Mouse (Mus musculus): ENCODE measurements at regions not wholly inside any gene's neighbourhood (a gene's known extent, or its start where the extent isn't known, plus 50 kb on each side); places are given as distances from the start of the nearest gene placed in this dataset.

DNA sequence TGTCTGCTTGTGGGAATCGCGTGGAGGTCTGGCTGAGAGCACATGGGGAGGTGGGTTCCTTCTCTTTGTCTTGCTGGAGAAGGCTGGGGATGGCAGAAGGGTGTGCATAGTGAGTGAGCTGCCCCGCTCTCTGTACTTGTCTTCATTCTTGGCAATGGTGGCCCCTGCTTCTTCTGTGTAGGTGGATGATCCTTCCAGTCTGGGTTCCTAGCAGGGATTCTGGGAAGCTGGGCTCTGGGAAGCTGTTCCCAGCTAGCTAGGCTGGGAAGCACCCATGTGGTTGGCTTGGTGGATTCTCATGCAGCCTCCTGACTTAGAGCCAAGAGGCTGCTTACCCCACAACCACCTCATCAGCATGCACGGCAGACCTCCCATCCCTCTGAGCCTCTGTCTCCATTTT, 156.6 kb downstream of the 9530068E07Rik start:
- DNase-seq: no peak

DNA sequence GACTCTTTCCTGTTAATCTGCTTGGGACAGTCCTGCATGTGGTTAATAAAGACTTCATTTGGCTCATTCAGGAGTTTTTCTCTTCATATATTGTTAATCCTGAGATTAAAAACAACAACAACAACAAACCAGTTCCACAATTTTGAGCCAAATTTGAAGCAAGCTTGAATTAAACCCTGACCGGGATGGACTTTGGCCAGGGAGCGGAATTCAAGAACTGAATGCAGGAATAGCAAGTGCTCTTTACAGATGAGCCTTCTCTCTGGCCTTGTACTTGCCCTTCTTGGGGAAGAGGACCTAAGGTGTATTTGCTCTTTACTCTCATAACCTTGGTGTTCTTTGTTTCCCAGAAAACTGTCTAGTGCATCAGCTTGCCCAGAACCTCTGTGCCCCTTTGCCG, 161.6 kb downstream of the 9530068E07Rik start:
- no peak for DNase-seq

DNA sequence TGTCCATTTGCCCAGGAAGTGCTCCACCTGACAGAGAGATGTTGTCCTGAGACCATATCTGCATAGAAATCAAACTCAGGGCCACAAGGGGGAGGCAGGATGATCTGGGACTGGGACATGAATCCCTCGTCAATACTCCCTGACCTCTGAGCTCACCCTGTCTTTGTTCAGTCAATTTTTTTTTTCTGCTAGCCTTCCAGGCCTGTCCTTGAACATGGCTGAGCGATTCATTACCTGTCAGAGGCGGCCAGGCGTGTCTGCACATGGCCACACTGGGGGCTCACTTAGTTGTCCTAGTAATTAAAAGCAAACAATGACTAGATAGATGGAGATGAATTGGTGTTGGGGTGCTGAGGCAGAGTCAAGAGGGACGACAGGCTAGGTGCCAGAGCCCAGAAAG, 162.6 kb downstream of the 9530068E07Rik start:
- DNase-seq: no peak

DNA sequence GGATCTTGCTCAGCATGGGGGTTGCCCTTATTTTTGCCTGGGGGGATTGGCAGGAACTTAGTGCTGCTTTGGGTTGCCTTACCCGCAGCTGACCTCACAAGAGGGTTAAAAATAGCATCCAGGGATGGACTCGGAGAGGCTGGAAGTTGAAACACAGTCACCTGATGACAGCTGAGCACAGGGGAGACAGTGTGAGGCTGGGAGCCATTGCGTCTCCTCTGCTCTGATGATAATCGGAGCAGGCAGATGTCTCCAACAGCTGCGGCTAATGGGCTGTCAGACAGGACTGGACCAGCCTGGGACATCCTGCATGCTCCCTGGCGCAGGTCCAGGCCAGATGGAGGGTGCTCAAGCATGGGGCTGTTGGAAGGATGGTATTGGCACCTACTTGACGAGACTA, 165.1 kb downstream of the 9530068E07Rik start:
- peak in 1 of 2 experiments; percentile 2 for DNase-seq

DNA sequence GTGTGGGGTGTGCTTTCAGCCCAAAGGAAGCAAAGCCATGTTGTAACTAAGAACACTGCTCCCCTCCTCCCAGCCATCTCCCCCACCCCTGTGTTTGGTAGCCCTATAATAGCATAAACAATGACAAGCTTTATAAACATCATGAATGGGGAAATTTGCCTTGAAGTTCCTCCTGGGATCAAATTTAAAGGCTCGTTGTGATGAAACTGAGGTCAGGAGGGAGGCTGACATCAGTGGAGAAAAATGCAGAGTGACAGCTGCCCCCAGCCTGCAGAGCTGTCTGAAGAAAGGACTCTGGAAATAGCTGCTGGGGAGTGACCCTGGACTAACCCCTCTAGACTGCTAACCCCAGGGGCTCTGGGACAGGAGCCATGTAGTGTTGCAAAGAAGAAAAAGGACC, 169.2 kb downstream of the 9530068E07Rik start:
- no peak for DNase-seq

DNA sequence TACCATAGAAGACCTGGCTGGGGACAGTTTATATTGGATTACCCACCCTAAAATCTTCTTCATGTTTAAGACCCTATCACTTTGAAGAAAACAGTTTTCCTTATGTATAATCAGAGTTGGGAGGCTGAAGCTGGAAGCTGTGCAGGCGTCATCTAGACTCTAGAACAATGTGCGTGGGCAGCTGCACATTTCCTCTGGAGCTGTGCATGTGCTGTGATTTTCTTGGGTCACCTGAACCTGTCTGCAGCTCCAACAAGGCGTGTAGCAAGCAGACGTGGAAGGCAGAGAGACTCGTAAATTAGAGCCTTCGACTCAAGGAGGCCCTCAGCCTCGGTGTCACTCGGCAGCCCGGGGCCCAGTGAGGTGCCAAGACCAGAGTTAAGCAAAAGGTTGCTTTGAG, 169.8 kb downstream of the 9530068E07Rik start:
- no peak for DNase-seq

DNA sequence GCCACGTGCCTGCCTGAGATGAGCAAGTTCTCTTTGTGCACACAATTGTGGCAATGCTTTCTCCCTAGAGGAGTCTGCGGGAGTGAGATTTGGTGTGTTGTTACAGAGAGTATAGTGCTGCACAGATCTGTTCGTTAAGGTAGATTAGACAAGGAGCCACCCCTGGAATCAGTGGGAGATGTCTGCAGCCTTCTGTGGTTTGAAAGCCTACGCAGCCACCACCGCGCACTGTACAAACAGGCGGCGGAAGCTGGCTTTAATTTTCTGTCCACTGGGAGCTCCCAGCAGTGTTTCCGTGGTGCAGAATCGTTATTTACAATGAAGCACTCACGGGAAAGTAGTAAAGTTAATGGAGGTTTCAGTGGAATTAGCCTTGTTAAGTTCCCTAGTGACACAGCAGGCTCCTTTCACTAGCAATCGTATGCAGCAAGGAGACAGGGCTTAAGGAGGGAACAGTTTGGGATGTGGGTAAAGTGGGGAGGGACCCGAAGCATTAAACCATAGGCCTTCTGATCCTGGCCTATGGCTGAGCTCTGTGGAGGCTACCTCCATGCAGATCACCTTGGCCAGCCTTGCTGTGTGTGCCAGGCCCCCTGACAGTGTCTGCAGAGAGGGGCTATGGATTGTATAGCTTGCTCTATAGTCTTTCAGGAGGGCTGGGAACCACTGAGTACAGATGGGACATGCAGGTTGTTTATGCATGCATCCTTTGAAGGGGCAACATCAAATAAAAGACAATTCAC, 171.9 kb downstream of the 9530068E07Rik start:
- no peak for DNase-seq

DNA sequence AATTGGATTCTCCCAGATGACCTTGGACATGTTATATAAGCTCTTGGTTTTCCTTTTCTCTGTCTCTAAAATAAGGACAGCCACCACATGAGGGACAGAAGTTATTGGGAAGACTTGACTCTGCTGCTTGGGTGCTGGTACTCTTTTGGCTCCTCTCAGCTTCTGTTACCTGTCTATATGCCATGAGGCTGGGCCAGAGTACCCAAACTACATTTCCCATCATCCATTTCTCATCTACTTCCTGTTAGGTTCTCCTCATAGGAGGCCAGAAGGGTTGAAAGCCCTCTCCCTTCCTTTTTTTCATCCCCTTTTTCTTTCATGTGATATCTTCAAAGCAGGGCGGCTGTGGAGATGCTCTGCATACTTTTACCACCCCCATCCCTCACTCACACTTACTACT, 172.6 kb downstream of the 9530068E07Rik start:
- DNase-seq: no peak

DNA sequence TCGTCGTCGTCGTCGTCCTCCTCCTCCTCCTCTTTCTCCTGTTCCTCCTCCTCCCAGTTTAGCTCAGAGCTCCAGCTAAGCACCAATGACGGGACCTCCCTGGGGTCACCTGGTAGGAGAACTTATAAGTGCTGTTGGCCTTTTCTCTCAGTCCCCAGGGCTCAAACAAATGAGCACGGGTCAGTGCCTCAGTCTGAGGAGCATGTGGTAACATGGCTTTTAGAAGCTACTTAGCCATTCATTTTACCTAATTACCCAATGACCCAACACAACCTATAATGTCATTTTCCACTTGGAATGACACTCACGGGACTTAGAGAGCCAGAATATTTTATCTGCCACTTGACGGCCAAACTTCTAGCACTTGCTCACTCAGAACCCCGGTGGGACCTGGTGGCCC, 173.5 kb downstream of the 9530068E07Rik start:
- DNase-seq: no peak

DNA sequence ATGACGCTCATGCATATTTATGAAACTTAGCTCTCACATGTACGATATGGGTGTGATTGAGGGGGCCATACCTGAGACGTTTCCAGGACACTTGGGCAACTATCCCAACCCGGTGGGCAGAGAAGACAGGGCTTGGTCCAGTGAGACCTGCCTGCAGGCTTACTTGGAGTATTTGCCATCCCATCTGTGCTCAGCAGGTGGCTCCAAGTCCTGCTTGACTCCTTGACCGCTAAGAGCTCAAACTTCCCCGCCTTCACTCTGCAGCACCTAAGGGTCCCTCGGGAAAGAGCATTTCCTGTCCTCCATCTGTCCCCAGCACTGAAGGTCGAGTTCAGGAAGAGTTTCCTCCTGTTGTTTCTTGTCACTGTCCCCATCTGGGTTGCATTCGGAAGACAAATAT, 182.2 kb downstream of the 9530068E07Rik start:
- DNase-seq: no peak

DNA sequence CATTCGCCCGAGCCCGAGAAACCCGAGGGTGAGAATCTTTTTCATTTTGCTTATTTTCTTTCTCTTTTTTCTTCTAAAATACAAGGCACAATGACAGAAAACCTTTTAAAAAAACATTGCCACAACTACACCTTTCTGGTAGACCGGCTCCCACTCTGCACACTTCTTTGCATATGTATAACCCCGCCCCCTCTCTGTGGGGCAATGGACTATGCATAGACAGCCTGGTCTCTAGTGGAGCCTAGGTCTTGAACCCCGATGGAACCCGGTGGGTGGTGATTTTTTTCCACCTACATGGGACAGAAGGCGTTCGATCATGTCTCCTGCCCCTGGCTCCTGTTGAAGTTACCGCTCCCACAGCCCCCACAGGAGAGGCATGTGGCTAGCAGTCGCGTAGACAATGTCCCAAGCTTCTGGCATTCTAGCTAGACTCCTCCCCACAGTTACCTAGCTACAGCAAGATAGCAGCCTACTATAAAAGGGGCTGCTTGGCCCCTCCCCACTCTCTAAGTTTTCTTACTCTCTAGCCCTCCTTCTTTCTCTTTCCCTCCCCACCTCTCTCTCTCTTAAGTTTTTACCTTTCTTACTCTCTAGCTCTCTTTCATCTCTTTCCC, 183.6 kb downstream of the 9530068E07Rik start:
- no peak for DNase-seq

DNA sequence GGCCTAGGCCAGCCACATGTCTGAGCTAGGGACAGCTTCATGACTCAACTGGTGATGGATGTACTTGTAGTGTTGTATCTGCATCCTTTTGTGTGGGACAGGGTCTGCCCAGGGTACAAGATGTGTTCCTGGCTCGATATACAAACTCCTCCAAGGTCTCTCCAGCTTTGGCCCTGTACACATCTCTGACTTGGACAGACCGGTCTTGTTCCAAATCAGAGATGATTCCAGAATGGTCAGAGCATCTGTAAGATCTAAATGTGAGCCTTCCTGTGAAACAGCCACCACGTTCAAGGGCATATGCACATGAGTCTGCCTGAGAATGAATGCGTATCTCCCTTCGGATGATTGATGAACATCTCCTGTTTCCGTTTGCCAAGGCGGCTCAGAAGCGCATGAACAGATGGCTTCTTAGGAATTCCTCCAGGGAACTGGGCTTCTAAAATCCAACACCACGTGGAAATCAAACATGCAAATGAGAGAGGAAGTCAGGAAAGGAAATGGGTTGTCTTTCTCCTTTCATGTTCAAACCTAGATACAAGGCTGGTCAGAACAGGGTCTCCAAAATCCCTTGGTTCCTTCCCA, 172.7 kb upstream of the Fstl4 start:
- DNase-seq: no peak

DNA sequence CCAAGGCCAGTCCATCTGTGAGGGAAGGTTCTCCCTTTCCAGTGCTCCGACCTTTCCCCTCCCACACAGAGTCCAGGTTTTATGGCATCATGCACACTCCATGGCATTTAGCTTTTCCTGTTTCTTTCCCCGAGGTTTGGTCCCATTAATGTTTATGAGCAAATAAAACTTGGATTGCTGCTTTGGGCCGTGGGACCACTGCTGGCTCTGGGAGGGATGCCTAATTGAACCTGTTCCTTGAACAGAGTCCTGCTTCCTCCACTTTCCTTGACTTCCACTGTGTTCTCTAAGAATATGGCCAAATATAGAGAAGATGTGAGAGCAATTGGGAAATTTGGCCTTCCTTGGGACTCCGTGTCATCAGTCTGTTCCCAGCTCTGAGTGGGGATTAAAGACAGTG, 170.3 kb upstream of the Fstl4 start:
- no peak for DNase-seq

DNA sequence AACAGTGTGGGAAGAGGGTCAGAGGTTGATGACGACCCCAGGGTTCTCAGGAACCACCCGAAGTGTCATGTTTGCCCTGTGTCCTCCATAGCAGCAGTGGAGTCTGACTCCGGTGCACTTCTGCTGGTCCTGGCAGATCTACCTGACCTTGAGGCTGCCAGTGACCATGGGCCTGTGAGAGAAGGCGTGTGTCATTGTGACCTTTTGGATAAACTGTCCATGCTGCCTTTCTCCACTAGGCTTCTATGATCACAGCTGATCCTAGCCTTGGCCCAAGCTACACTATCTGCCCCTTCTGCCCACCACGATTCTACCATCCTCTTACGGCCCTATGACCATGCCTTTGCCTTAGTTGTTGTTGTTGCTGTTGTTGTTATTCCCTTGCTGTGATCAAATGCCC, 163.2 kb upstream of the Fstl4 start:
- no peak for DNase-seq

DNA sequence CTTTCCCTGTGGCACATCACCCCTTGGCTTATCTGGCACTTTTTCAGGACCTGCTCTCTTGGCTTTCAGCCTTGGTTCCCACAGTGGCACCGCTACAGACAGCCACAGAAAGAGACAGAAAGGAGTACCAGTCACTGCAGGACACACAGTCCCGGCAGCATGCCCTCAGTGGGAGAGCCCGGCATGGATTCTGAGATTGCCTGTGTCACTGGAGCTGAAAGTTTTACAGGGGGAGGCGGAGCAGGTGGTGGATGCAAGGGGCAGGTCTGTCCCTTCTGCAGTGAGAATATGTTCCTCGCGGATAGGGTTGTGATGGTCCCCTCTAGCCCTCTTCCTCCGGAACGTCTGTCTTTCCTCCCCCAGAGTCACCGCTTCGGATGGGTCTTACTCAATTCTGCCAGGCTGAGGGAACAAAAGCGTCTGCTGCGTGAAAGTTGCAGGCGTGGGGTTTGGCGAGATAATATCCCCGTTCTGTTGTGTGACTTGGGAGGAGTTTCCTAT, 162.3 kb upstream of the Fstl4 start:
- peak in 1 of 2 experiments; percentile 4 for DNase-seq

DNA sequence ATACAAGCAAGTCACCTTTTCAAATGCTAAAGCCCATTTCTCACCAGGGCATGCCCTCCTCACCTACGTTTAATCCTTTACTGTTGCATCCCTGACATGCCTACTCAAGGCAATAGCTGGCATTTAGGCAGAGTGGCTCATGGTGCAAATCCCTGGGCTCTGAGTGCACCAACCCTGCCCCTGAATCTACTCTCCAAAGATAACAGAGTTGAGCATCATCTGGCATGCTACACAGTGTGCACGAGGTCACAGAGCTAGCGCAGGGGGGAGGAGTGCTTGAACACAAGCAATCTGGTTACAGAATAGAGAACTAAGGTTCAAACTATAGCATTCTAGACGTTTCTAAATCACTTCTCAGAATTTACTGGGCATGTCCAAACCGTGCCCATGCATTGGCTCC, 161.6 kb upstream of the Fstl4 start:
- DNase-seq: no peak

DNA sequence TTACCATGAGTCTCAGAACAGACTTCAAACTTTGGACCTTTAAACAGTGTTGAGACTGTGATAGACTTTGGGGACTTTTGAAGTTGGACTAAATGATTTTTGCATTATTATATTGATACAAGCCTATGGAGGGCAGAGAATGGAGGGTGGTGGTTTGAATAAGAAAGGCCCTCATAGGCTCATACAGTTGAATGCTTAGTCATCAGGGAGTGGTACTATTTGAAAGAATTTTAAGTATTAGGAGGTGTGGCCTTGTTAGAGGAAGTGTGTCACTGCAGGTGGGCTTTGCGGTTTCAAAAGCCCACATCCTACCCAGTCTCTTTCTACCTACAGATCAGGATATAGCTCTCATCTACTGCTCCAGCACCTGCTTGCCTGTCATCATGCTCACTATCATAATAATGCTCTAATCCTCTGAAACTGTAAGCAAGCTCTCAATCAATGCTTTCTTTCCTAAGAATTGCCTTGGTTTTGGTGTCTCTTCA, 153.7 kb upstream of the Fstl4 start:
- DNase-seq: no peak

DNA sequence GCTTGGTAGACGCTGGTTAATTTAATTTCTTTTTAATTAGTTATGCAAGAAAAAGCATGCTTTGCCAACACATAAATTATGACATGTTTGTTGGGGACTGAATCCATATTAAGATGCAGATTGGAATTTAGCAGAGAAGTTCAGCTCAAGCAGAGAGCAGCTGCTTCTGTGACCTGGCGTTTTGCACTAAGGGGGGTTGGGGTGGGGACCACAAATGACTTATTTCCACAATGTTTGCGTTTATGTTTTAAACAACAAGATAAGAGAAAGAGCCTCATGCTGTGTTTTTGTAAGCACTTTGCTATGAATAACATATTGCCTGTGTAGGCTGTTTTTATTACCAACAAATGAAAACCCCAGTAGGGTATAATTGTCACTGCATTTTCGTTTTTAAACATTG, 148.8 kb upstream of the Fstl4 start:
- DNase-seq: no peak

DNA sequence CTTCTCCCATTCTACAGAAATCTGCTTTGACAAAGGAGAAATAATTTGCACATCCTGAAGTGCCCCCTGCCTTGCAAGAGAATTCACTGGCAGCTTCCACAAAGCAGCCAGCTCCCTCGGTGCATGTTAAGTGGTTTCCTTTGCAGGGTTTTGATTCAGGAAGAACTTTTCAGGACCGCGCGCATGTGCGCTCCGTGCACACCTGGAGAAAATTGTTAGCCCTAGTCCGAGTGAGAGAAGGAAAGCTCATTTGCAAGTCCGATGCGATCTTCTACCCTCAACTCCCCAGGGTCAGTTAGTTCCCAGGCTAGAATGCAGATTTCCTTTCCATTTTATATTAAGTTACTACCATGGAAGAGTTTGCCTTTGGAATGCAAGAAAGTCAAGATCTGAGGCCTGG, 145.8 kb upstream of the Fstl4 start:
- DNase-seq: no peak

DNA sequence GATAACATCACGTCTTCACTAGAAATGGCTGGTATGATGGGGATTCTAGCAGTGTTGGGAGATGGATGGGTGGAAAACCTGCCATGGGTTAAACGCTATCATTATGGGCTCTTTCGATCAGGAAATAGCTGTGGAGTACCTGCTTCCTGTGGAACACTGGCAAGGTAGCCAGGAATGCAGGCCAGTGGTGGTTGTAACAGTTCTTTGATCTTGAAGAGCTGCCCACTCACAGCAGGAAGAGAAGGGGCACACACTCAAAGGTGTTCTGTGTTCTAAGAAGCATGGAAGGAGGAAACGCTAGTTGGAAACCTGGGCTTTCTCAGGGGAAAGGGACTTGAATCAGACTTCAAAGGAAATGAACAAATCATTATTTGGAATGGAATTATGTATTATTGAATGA, 141.6 kb upstream of the Fstl4 start:
- DNase-seq: no peak

DNA sequence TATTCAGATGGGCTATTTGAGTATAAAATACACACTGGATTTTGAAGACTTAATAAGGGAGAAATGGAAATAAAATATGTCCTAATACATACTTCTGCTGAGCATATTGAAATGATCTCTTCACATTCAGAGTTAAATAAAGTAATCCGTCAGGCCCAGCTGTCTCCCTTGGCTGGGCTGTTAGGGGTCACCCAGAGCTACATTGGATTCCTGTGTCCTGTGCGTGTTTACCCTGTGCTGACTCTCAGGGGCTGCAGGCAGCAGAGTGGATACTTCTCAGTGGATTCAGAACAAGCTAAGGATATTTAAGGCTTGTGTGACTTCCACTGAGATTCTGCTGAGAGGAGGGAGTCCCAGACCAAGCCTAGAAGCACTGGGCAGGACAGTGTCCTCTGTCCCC, 135.6 kb upstream of the Fstl4 start:
- no peak for DNase-seq

DNA sequence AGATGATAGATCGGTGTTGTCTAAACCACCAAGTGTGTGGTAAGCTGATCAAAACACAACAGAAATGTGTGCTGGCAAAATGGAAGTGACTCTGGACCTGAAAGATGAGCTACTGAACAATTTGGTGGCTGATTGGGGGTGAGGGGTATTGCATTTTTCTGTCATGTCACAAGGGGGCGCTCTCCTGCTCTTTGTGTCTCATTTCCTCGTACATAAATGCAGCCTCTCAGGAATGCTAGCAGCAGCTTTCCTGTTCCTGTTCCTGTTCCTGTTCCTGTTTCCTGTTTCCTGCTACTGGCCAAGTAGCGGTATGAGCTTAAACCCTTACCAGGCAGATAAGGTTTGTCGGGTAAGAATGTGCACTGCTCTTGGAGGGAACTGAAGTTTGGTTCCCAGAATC, 134.7 kb upstream of the Fstl4 start:
- DNase-seq: no peak

DNA sequence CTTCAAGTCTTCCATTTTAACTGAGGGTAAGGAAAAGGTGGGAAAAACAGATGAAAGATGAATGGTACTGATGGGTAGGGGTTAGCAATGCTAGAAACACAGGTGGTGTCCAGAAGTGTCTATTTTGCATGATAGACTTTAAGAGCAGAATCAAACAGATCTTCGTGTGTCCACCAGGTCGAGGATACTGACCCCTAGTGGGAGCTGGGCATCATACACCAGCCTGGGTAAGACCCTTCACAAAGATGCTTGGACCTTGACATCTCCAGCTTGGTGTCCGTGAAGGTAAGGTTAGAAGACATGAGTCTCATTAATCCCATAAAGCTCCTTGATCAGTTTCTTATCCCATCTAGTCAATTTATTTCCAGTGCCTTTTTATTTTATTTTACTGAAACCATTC, 132.9 kb upstream of the Fstl4 start:
- no peak for DNase-seq

DNA sequence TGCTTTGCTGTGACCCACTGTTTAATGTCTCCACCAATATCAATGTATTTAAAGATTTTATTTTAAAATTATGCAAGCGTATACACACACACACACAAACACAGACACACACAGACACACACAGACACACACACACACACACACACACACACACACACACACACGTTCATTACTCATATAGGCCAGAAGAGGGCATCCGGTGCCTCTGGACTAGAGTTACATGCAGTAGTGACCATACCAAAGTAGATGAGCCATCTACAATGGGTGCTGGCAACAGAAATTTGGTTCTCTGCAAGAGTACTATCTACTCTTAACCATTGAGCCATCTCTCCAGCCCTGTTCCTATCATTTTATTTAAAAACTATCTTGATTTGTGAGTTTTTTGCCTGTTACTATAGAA, 130.2 kb upstream of the Fstl4 start:
- DNase-seq: no peak

Measured in cerebellum, postnatal 36 days (tissue).